Mouse (Mus musculus) lung, embryonic 15.5 days (tissue): ENCODE measurements around the gene Cers4. TPM values are rescaled to one million over a fixed set of nuclear protein-coding genes. Genes with fewer than 3 reads are reported as not detected.
A peak's percentile ranks its signal among the peaks of the same experiment; 100 is the strongest.

Source experiments
- ATAC-seq: fragments of 200-750 bp; cut with Nextera tagmentation; 2 replicates; pipeline ENCODE4 v1.8.0; 2017; ENCODE audit warnings: moderate number of reproducible peaks, borderline replicate concordance; ENCODE audit not compliant: low FRiP score, low TSS enrichment; ENCODE audit errors: extremely low read depth
- H3K27ac ChIP-seq: fragments of 300-500 bp; sonication (generic); 2 replicates; pipeline ENCODE4 v1.5.1; 2015; ENCODE audit warnings: moderate library complexity, mild to moderate bottlenecking, inconsistent platforms
- H3K27me3 ChIP-seq: fragments of 300-500 bp; sonication (generic); 2 replicates; pipeline ENCODE4 v1.6.1; 2015; ENCODE audit warnings: inconsistent platforms
- H3K36me3 ChIP-seq: fragments of 300-500 bp; sonication (generic); 2 replicates; pipeline ENCODE4 v1.6.1; 2015; ENCODE audit warnings: inconsistent platforms
- H3K4me1 ChIP-seq: fragments of 300-500 bp; sonication (generic); 2 replicates; pipeline ENCODE4 v1.6.1; 2015; ENCODE audit warnings: inconsistent platforms
- H3K4me2 ChIP-seq: fragments of 300-500 bp; sonication (generic); 2 replicates; pipeline ENCODE4 v1.6.1; 2015; ENCODE audit warnings: inconsistent platforms, mild to moderate bottlenecking, moderate library complexity
- H3K4me3 ChIP-seq: fragments of 300-500 bp; sonication (generic); 2 replicates; pipeline ENCODE4 v1.5.1; 2015; ENCODE audit warnings: mild to moderate bottlenecking, inconsistent platforms
- H3K9ac ChIP-seq: fragments of 300-500 bp; sonication (generic); 2 replicates; pipeline ENCODE4 v1.6.1; 2015; ENCODE audit warnings: inconsistent platforms
- H3K9me3 ChIP-seq: fragments of 300-500 bp; sonication (generic); 2 replicates; pipeline ENCODE4 v1.6.1; 2016; ENCODE audit warnings: inconsistent platforms
- WGBS: fragments of 180-500 bp; shearing (Covaris S2); methylation state at CpG from one replicate; pipeline ENCODE4 v1.1.7; 2015; 5-methylcytosine and 5-hydroxymethylcytosine counted together
- polyA plus RNA-seq: library from polyadenylated mRNA; unstranded; fragments of >200 nt; fragmentation: Nextera tagmentation; extraction: Ambion mirVana; gene quantifications from 2 replicates; pipeline ENCODE4 v1.2.1, GENCODE M21; 2015

The Cers4 gene
- 25.6 and 31.3 TPM in 2 replicates for polyA plus RNA-seq

- ATAC-seq, result peak; percentile 97
- Histone ChIP-seq H3K27me3 (no peaks in the 10 kb centered on the region), H3K36me3 (no peaks in the 10 kb centered on the region), H3K4me3 (peak within 1 kb of the TSS; percentile 61), H3K27ac (peak within 1 kb of the TSS; percentile 88), H3K4me1 (peaks cover 27% of the 10 kb centered on the region), H3K4me2 (peak within 1 kb of the TSS; percentile 77), H3K9me3 (no peaks in the 10 kb centered on the region), H3K9ac (peak within 1 kb of the TSS; percentile 54)
- WGBS, result under 1% methylated on average over 39 of the region's 39 CpGs
These were observed at the start of gene Cers4 for GRCm38 (mm10) chr8:4492851-4493685. Gene Cers4 (plus strand): TSS chr8:4493026.

- Histone ChIP-seq H3K36me3 (no peaks in the 10 kb centered on the region), H3K4me3 (no peak overlapping the region), H3K4me1 (no peaks in the 10 kb centered on the region), H3K27me3 (no peaks in the 10 kb centered on the region), H3K27ac (no peak overlapping the region), H3K9ac (no peak overlapping the region), H3K4me2 (no peak overlapping the region), H3K9me3 (no peaks in the 10 kb centered on the region)
- WGBS, result 76% methylated on average over 2 of the region's 2 CpGs
- ATAC-seq, result no peak
These were observed 34.7 kb upstream of the Cers4 start for GRCm38 (mm10) chr8:4458165-4458564.

GRCm38 (mm10) chr8:4463061-4463460 is 29.8 kb upstream of the Cers4 start:
- 81% methylated on average over 2 of the region's 2 CpGs for WGBS
- H3K9me3 ChIP-seq, result no peaks in the 10 kb centered on the region
- H3K36me3 ChIP-seq, result no peaks in the 10 kb centered on the region
- no peaks in the 10 kb centered on the region for H3K4me1 ChIP-seq
- no peak overlapping the region for H3K4me3 ChIP-seq
- no peak overlapping the region for H3K9ac ChIP-seq
- H3K27ac ChIP-seq, result no peak overlapping the region
- H3K4me2 ChIP-seq, result no peak overlapping the region
- H3K27me3 ChIP-seq, result no peaks in the 10 kb centered on the region
- ATAC-seq, result no peak

GRCm38 (mm10) chr8:4474419-4475187 is 18.2 kb upstream of the Cers4 start:
- H3K4me2 ChIP-seq, result no peak overlapping the region
- H3K27me3 ChIP-seq, result no peaks in the 10 kb centered on the region
- no peak for ATAC-seq
- WGBS, result 74% methylated on average over 7 of the region's 7 CpGs
- no peaks in the 10 kb centered on the region for H3K4me1 ChIP-seq
- no peak overlapping the region for H3K9ac ChIP-seq
- H3K4me3 ChIP-seq, result no peak overlapping the region
- no peaks in the 10 kb centered on the region for H3K36me3 ChIP-seq
- H3K27ac ChIP-seq, result no peak overlapping the region
- H3K9me3 ChIP-seq, result no peaks in the 10 kb centered on the region

DNA sequence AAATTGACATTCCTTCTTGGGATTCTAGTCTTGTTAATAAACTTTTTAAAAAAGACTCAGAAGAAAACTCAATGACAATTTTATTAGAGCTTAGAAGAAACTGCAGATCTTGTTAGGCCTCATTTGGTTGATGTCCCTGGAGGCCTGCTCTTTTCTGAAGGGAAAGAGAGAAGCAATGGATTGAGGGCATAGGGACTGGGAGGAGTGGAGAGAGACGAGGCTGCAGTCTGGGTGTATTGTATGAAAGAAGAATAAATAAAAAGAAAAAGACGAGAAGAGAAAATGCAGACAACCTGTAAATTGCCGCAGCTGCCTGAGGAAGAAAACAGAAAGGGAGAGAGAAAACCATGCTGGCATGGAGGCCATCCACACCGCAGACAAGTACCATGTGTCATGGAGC is 11.7 kb upstream of the Cers4 start:
- Histone ChIP-seq H3K27ac (no peak overlapping the region), H3K4me3 (no peak overlapping the region), H3K9me3 (no peaks in the 10 kb centered on the region), H3K4me2 (no peak overlapping the region), H3K9ac (no peak overlapping the region), H3K4me1 (no peaks in the 10 kb centered on the region), H3K27me3 (no peaks in the 10 kb centered on the region), H3K36me3 (no peaks in the 10 kb centered on the region)
- ATAC-seq, result no peak
- WGBS, result 73% methylated on average over 4 of the region's 4 CpGs

DNA sequence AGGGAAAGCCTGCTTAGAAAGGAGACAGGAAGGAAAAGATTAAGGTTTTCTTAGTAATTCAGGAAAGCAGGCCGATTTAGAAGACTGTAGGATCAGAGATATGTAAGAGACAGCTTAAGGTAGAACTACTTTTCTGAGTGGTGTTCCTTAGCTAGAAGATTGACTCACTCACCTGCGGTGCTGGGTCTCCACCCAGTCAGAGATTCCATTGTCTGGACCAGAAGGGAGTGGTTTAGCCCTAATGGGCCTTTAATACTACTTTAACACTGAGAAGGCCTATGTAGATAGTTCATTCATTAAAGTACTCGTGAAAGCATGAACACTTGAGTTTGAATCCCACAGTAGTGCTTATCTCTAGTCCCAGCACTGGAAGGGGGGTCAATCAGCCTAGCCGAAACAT is 11.2 kb upstream of the Cers4 start:
- Histone ChIP-seq H3K4me2 (no peak overlapping the region), H3K27ac (no peak overlapping the region), H3K9me3 (no peaks in the 10 kb centered on the region), H3K27me3 (no peaks in the 10 kb centered on the region), H3K4me3 (no peak overlapping the region), H3K4me1 (no peaks in the 10 kb centered on the region), H3K9ac (no peak overlapping the region), H3K36me3 (no peaks in the 10 kb centered on the region)
- ATAC-seq, result no peak
- WGBS, result 65% methylated on average over 4 of the region's 4 CpGs

- H3K9me3 ChIP-seq, result no peaks in the 10 kb centered on the region
- H3K4me3 ChIP-seq, result no peak overlapping the region
- H3K27ac ChIP-seq, result no peak overlapping the region
- H3K27me3 ChIP-seq, result no peaks in the 10 kb centered on the region
- no peak overlapping the region for H3K4me2 ChIP-seq
- no peak overlapping the region for H3K9ac ChIP-seq
- WGBS, result 75% methylated on average over 4 of the region's 4 CpGs
- ATAC-seq, result no peak
- H3K4me1 ChIP-seq, result no peaks in the 10 kb centered on the region
- H3K36me3 ChIP-seq, result no peaks in the 10 kb centered on the region
These were observed 10.3 kb upstream of the Cers4 start for GRCm38 (mm10) chr8:4482501-4482900.

GRCm38 (mm10) chr8:4483330-4483729 is 9.5 kb upstream of the Cers4 start:
- Histone ChIP-seq H3K4me1 (no peaks in the 10 kb centered on the region), H3K4me2 (no peak overlapping the region), H3K36me3 (no peaks in the 10 kb centered on the region), H3K27me3 (no peaks in the 10 kb centered on the region), H3K4me3 (no peak overlapping the region), H3K9me3 (no peaks in the 10 kb centered on the region), H3K9ac (no peak overlapping the region), H3K27ac (no peak overlapping the region)
- 52% methylated on average over 6 of the region's 6 CpGs for WGBS
- ATAC-seq, result peak; percentile 68

- Histone ChIP-seq H3K36me3 (no peaks in the 10 kb centered on the region), H3K27me3 (no peaks in the 10 kb centered on the region), H3K9ac (peak overlapping the region; percentile 54), H3K4me1 (peaks cover 27% of the 10 kb centered on the region), H3K9me3 (no peaks in the 10 kb centered on the region), H3K4me2 (peak overlapping the region; percentile 77), H3K27ac (peak overlapping the region; percentile 88), H3K4me3 (peak overlapping the region; percentile 61)
- 9% methylated on average over 21 of the region's 21 CpGs for whole genome bisulfite sequencing
- ATAC-seq, result peak; percentile 13; the same call in 1 of the 2 replicates
These were observed 1.0 kb downstream of the Cers4 start for GRCm38 (mm10) chr8:4493686-4494440.

DNA sequence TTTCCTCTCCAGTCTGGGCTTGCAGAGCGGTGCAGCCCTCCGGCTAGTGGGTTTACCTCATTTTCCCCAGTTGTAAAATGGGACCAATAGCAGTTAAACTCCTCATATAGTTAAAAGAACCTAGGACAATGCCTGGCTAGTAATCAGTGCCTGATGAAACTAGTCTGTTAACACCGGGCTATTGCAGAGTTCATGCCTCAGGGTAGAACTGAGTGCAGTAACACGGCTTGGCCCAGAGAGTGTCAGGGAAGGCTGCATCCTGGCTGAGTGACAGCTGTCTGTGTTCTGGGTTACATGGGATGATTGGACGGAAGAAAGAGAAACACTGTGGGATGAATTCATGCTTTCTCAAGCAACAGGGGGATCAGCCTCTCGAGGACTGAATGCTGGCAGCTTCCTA is 3.1 kb downstream of the Cers4 start:
- Histone ChIP-seq H3K4me3 (no peak overlapping the region), H3K27ac (no peak overlapping the region), H3K4me2 (no peak overlapping the region; the same call in 1 of the 2 replicates), H3K4me1 (peaks cover 27% of the 10 kb centered on the region), H3K27me3 (no peaks in the 10 kb centered on the region), H3K36me3 (no peaks in the 10 kb centered on the region), H3K9ac (no peak overlapping the region), H3K9me3 (no peaks in the 10 kb centered on the region)
- no peak for ATAC-seq
- WGBS, result 49% methylated on average over 6 of the region's 6 CpGs

- ATAC-seq, result no peak
- no peak overlapping the region for H3K4me2 ChIP-seq
- H3K9ac ChIP-seq, result no peak overlapping the region
- peaks cover 23% of the 10 kb centered on the region for H3K4me1 ChIP-seq
- no peak overlapping the region for H3K27ac ChIP-seq
- 92% methylated on average over 1 of the region's 1 CpGs for WGBS
- no peaks in the 10 kb centered on the region for H3K36me3 ChIP-seq
- no peaks in the 10 kb centered on the region for H3K9me3 ChIP-seq
- no peaks in the 10 kb centered on the region for H3K27me3 ChIP-seq
- no peak overlapping the region for H3K4me3 ChIP-seq
These were observed 4.8 kb downstream of the Cers4 start for GRCm38 (mm10) chr8:4497610-4498009.
